Mouse (Mus musculus): ENCODE measurements at regions not wholly inside any gene's neighbourhood (a gene's known extent, or its start where the extent isn't known, plus 50 kb on each side); places are given as distances from the start of the nearest gene placed in this dataset.

GRCm38 (mm10) chr12:26783800-26784199, 314.8 kb downstream of the Cmpk2 start:
- no peak for DNase-seq (ENCODE audit: low read depth, low spot score)

GRCm38 (mm10) chr12:26781537-26781936, 312.5 kb downstream of the Cmpk2 start:
- DNase-seq (ENCODE audit: low read depth, low spot score), result no peak

GRCm38 (mm10) chr12:26778796-26779195, 309.8 kb downstream of the Cmpk2 start:
- DNase-seq (ENCODE audit: low read depth, low spot score), result no peak

- DNase-seq (ENCODE audit: low read depth, low spot score), result no peak
Measured at GRCm38 (mm10) chr12:26776986-26777385, 308.0 kb downstream of the Cmpk2 start.

- DNase-seq (ENCODE audit: low read depth, low spot score), result no peak
Measured at GRCm38 (mm10) chr12:26774016-26774415, 305.0 kb downstream of the Cmpk2 start.

- DNase-seq (ENCODE audit: low read depth, low spot score), result no peak
Measured at GRCm38 (mm10) chr12:26770753-26771583, 302.0 kb downstream of the Cmpk2 start.

GRCm38 (mm10) chr12:26767551-26767950, 298.5 kb downstream of the Cmpk2 start:
- no peak for DNase-seq (ENCODE audit: low read depth, low spot score)

- peak; percentile 30 for DNase-seq (ENCODE audit: low read depth, low spot score)
Measured at GRCm38 (mm10) chr12:26758657-26759325, 289.8 kb downstream of the Cmpk2 start.

- no peak for DNase-seq (ENCODE audit: low read depth, low spot score)
Measured at GRCm38 (mm10) chr12:26756284-26756683, 287.3 kb downstream of the Cmpk2 start.

- no peak for DNase-seq (ENCODE audit: low read depth, low spot score)
Measured at GRCm38 (mm10) chr12:26754611-26755010, 285.6 kb downstream of the Cmpk2 start.

GRCm38 (mm10) chr12:26734558-26734897, 265.5 kb downstream of the Cmpk2 start:
- DNase-seq (ENCODE audit: low read depth, low spot score), result no peak

GRCm38 (mm10) chr12:26733822-26734557, 265.0 kb downstream of the Cmpk2 start:
- peak; percentile 44 for DNase-seq (ENCODE audit: low read depth, low spot score)

GRCm38 (mm10) chr12:26723399-26723798, 254.4 kb downstream of the Cmpk2 start:
- no peak for DNase-seq (ENCODE audit: low read depth, low spot score)

- DNase-seq (ENCODE audit: low read depth, low spot score), result no peak
Measured at GRCm38 (mm10) chr12:26698838-26699237, 229.8 kb downstream of the Cmpk2 start.

GRCm38 (mm10) chr12:26688048-26688447, 219.0 kb downstream of the Cmpk2 start:
- DNase-seq (ENCODE audit: low read depth, low spot score), result no peak

- no peak for DNase-seq (ENCODE audit: low read depth, low spot score)
Measured at GRCm38 (mm10) chr12:26680568-26680947, 211.6 kb downstream of the Cmpk2 start.

- DNase-seq (ENCODE audit: low read depth, low spot score), result no peak
Measured at GRCm38 (mm10) chr12:26679887-26680567, 211.0 kb downstream of the Cmpk2 start.

GRCm38 (mm10) chr12:26665466-26665865, 196.5 kb downstream of the Cmpk2 start:
- no peak for DNase-seq (ENCODE audit: low read depth, low spot score)

GRCm38 (mm10) chr12:26654251-26654650, 185.2 kb downstream of the Cmpk2 start:
- DNase-seq (ENCODE audit: low read depth, low spot score), result no peak

- no peak for DNase-seq (ENCODE audit: low read depth, low spot score)
Measured at GRCm38 (mm10) chr12:26653781-26654180, 184.8 kb downstream of the Cmpk2 start.

- no peak for DNase-seq (ENCODE audit: low read depth, low spot score)
Measured at GRCm38 (mm10) chr12:26646141-26646540, 177.1 kb downstream of the Cmpk2 start.
